Mouse (Mus musculus): Measurements from ENCODE around the gene Tmem161a. TPM values are rescaled to one million over a fixed set of nuclear protein-coding genes. Genes with fewer than 3 reads are reported as not detected.
A peak's percentile ranks its signal among the peaks of the same experiment; 100 is the strongest.
"Not testable (repeated sequence)": the region's sequence is repeated elsewhere in the genome, so short reads cannot be mapped to it uniquely, and the experiment has no call there.

Tmem161a gene
- total RNA-seq, 2 experiments from 2014 or later: 51.3 to 53.2 TPM

GRCm38 (mm10) chr8:70200098-70200681, 28.0 kb downstream of the Tmem161a start:
- intact Hi-C loops (cut with DNase I): no loop called here

GRCm38 (mm10) chr8:70201417-70201816, 29.3 kb downstream of the Tmem161a start:
- DNase-seq (ENCODE audit: low spot score in 2 of 2): no peak
- intact Hi-C loops (cut with DNase I): no loop called here

More at GRCm38 (mm10) chr8:70200098-70200681, 28.0 kb downstream of the Tmem161a start:
- DNase-seq (ENCODE audit: low spot score in 2 of 2): peak; percentile 46 to 84

DNA sequence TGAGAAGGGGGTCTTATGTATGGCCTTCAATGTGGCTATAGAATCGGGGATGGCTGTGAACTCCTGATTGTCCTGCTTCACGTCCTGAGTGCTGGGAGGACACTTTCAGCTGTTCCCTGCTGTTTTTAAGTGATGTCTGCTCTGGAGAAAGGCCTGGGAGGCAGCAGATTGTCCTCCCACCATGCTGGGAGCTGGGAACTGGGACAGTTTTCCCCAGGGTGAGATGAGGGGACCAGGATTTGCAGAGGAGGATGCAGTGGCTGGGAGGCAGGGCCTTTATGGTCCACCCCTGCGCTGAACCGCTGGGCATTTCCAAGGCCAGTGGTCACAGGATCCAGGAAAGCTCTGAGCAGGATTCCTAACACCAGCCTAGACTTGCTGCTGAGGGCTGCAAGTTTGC, 30.9 kb downstream of the Tmem161a start:
- DNase-seq (ENCODE audit: low spot score in 2 of 2): no peak
- intact Hi-C loops (cut with DNase I): no loop called here

GRCm38 (mm10) chr8:70204757-70205156, 32.6 kb downstream of the Tmem161a start:
- DNase-seq (ENCODE audit: low spot score in 2 of 2): no peak
- intact Hi-C loops (cut with DNase I): no loop called here

DNA sequence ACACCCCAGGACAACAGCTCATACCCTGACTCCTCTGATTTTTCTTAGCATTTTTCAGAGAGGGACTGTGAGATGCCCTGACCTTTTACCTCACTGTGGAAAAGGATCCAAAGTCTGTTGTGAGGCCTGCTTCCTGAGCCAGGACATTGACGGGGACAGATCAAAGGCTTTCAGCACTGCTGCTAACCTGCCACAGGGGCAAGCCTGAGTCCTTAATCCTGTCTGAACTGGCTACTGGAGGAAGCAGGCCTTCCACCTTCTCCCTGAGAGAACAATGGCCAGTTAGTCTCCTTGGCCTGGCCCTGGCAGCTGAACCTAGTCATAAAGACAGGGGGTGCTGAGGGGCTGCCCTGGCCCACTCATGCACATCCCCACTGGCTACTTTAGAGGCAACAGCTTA, 36.0 kb downstream of the Tmem161a start:
- no peak for DNase-seq (ENCODE audit: low spot score in 2 of 2)
- intact Hi-C loops (cut with DNase I): no loop called here

DNA sequence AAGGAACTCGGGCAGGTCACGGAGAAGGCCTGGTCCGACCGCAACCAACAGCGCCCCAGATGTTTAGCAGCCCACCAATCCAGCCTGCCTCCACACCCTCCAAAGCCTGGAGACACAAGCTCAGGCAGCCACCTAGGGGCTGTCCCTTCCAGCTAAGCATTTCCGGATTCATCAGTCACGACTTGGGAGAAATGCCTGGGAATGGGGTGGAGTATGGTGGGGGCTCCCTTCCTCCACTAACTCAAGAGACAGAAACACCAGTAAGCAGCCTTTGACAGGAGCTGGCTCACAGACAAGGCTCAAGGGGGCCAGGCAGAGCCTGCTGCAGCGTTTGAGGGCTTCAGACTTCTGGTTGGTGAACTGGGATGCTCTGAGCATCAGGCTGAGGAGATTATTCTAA, 38.4 kb downstream of the Tmem161a start:
- peak; percentile 46 to 65 for DNase-seq (ENCODE audit: low spot score in 2 of 2)
- intact Hi-C loops (cut with DNase I): no loop called here

DNA sequence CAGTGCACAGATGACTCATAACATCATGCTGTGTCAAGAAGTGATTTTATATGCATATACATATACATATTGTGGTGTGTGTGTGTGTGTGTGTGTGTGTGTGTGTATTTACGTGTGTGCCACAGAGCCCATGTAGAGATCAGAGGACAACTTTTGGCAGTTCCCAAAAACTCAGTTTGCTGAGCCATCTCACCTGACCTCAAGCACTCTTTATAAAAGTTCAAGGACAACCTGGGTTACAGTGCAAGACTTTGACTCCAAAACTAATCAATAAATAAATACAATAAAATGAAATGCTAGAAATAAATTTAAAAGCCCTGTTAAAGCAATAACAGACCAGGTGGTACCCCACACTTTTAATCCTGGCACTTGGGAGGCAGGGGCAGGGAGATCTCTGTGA, 39.1 kb downstream of the Tmem161a start:
- DNase-seq (ENCODE audit: low spot score in 2 of 2): no peak
- intact Hi-C loops (cut with DNase I): no loop called here

- peak; percentile 48 to 53 for DNase-seq (ENCODE audit: low spot score in 2 of 2)
- intact Hi-C loops (cut with DNase I): no loop called here
Measured at GRCm38 (mm10) chr8:70211726-70212111, 39.6 kb downstream of the Tmem161a start.

DNA sequence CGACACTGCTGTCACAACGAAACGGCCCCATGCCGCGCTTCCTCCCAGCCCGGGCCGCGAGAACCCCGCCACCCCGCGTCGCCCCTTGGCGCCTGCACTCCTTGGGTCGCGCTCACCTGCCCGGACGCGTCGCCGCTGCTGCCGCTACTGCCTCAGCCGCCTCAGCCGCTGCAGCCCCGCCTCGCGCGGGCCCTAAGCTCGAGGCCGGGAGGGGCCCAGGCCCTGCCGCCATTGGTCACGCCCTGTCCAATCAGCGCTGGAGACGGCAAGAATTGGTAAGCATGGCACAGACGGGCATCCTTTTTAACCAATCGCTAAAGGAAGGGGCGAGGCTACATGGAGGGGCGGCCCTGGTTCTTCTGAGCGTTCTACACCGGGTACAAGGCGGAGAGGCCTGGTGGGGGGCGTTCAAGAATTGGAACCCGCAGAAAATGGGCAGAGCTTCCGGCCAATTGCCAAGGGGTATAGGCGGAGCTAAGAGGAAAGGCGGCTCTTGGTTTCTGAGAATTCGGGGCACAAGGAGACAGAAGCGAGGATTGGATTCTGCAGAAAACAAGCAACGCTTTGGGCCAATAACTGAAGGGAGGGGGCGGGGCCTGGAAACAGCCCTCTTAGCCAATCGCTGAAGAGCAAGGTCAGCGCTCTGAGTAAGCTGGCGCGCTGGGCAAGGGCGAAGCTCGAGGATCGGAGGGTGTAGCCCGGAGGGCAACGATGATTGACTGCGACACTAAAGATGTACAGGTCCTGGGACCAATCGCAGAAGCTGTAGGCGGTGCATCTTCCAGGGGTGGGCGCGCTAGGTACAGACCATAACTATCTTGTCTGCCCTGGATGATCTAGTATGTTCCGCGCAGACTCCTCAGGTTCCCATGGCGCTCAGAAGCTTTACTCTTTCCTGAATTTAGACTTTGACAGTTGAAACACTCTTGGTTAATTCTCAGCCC, 40.2 kb downstream of the Tmem161a start, which contains the start of gene Slc25a42:
Slc25a42 (minus strand) TSS at position 194 of the 944 bp plus-strand sequence.
- intact Hi-C loops (cut with DNase I): no loop called here
- DNase-seq (ENCODE audit: low spot score in 2 of 2): peak; percentile 99 to 100

DNA sequence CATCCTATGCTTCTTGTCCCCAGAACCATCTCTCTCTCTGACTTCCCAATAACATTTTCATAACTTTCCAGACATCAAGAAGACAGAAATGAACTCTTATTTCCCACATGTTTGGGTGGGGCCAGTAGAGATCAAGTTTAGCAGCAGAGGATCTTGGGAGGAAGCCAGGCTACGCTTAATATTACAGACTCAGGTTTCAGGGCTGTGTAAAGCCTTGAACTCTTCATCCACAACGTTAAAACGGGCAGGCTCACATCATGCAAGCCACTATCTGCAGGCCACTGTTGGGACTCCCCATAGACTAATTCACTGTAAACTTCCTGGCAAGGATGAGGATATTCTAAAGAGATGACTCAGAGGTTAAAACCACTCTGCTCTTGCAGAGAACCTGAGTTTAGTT, 42.3 kb downstream of the Tmem161a start:
- intact Hi-C loops (cut with DNase I): no loop called here
- DNase-seq (ENCODE audit: low spot score in 2 of 2): no peak

- intact Hi-C loops (cut with DNase I): no loop called here
- DNase-seq (ENCODE audit: low spot score in 2 of 2): no peak
Measured at GRCm38 (mm10) chr8:70215092-70215491, 42.9 kb downstream of the Tmem161a start.

DNA sequence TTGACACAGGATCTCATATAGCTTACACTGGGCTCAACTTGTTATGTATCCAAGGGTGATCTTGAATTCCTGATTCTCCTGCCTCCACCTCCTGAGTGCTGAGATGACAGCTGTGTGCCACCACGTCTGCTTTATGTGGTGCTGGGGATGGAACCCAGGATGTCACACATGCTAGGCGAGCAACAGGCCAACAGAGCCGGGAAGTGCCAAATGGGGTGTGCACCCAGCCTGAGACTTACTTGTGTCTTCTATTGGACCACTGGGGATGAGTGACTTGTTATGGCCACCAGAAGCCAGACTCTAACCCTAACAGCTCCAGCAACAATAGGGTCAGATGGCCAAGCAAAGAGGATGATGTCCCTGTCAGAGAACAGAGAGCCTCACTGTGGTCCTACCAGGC, 44.0 kb downstream of the Tmem161a start:
- intact Hi-C loops (cut with DNase I); DNase-seq (ENCODE audit: low spot score in 2 of 2): not testable (repeated sequence)

DNA sequence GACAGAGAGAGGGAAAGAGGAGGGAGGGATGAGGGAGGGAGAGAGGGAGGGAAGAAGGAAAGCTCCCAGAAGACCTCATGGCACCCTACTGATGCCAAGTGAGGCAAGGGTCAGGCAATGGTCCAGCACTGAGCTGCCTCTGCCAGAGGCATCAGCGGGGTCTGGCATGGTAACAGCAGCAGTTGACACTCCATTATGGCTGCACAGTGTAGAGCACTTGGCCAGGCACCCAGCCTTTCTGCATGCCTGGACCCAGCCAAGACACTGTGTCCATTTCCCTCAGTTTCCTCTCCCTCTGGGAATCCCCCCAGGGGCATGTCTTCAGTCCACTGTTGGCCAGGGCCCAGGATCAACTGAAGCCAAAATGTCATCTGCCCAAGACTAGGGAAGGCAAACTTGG, 44.4 kb downstream of the Tmem161a start:
- peak; percentile 75 to 85 for DNase-seq (ENCODE audit: low spot score in 2 of 2)
- intact Hi-C loops (cut with DNase I): no loop called here

- no peak for DNase-seq (ENCODE audit: low spot score in 2 of 2)
- intact Hi-C loops (cut with DNase I): no loop called here
Measured at GRCm38 (mm10) chr8:70217441-70217840, 45.3 kb downstream of the Tmem161a start.

DNA sequence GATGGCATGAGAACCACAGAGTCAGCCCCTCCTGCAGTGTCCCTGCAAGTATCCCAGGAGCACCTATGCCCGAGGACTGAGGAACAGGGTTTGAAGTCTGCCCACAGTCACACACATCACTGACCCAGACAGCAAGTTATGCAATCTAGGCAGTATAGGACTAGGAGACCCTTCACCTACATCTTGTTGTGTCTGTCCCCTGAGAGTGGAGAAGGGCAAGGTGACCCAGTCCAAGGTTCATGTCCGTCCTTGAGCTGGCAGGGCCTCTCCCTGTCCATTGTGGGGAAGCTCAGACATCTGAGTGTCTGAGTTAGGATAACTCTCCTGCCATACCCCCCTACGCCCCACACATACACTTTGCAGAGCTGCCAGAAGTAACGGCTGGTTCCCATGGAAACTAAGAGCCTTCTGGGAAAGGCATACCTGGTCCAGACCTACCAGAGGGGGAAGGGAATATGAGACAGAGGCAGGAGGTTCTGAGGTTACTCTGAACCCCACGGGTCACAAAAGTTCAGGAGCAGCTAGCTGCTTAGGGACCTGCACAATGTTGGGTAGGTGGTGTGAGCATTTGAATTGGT, 47.0 kb downstream of the Tmem161a start:
- intact Hi-C loops (cut with DNase I): no loop called here
- DNase-seq (ENCODE audit: low spot score in 2 of 2): peak in 1 of 2 experiments; percentile 57

DNA sequence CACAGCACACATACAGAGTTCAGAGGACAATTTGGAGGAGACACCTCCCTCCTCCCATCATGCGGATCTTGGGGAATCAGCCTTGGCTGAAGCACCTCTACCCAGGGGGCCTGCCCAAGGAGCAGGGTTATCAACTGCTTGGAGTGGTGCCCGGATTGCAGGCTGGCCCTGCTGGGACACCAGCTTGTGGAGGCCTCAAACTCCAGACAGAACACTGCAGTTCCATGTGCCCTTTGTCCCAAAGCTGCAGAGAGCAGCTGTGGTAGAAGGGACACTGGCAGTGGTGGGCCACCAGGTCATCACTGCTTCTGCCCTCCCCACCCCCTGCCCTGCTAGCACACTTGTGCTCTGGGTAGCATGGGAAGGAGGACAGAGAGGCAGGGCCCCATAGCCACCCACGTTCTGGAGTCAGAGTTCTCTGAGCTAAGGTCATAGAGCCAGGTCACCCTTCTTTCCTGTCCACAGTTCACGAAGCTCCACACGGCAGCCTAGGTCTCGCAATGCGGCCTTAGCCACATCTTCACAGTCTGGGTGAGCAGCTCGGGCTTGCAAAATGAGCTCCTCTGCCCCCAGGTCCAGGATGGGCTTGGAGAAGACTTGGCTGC, 48.2 kb downstream of the Tmem161a start:
- no peak for DNase-seq (ENCODE audit: low spot score in 2 of 2)
- intact Hi-C loops (cut with DNase I): loop anchor here (5.0 kb wide), 1 partner anchor 133 kb away; no protein-coding TSS in a partner anchor

DNA sequence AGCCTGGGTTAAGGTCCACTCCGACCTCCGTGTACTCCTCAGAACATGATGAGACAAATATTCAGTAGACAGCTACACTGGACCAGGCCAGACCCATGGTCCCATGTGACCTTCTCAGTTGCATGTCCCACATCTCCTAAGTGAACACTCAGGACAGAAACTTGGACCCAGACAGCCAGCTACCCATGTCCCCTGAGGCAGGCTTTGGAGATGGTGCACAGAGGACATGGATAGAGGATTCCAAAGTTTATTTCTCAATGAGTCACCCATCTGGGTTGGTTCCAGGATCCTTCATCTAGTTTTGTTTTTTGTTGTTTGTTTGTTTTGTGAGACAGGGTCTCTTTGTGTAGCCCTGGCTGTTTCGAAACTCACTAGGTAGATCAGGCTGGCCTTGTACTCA, 48.8 kb downstream of the Tmem161a start:
- no peak for DNase-seq (ENCODE audit: low spot score in 2 of 2)
- intact Hi-C loops (cut with DNase I): loop anchor here (5.0 kb wide), 1 partner anchor 134 kb away; no protein-coding TSS in a partner anchor

DNA sequence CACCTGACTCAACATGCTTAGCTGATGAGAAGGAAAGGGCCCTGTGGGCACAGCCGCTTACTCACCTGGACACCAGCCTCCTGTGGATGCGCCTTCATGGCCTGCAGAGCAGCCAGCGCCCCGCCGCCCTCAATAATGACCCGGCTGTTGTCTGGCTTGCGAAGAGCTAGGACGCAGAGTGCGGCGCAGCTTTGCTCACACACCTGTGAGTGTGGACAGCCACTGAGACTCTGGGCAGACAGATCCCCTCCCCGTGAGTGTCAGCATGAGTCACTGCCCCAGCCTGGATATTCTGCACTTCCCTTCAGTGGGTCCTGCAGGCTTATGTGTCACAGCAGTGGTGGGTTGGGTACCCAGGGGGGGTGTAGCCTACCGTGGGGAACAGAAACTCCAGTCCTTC, 49.9 kb downstream of the Tmem161a start:
- DNase-seq (ENCODE audit: low spot score in 2 of 2): no peak
- intact Hi-C loops (cut with DNase I): loop anchor here (5.0 kb wide), 1 partner anchor 135 kb away; no protein-coding TSS in a partner anchor

DNA sequence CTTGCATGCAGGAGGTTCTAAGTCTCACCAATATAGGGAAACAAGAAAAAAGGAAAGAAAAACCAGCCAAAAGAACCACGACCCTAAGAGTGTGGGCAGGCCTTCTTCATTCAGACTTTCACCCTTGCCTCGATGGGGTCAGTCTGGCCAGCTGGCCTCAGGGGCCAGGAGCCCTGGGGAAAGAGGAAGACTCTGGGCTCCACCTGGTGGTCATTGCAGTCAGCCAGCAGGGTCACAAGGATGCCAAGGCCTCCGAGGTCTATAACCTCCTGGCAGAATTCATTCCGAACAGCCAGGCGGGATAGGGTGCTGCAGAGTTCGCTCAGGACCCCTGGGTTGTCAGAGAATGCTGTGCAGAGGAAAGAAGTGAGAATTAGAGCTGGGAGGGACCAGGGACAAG, 51.2 kb downstream of the Tmem161a start:
- peak in 1 of 2 experiments; percentile 43 for DNase-seq (ENCODE audit: low spot score in 2 of 2)
- intact Hi-C loops (cut with DNase I): loop anchor here (5.0 kb wide), 1 partner anchor 136 kb away; no protein-coding TSS in a partner anchor

- DNase-seq (ENCODE audit: low spot score in 2 of 2): no peak
- intact Hi-C loops (cut with DNase I): no loop called here
Measured at GRCm38 (mm10) chr8:70227997-70228396, 55.8 kb downstream of the Tmem161a start.

All from left cerebral cortex, postnatal 14 days (tissue).